In genomic region chr2:169010271-169010670, GRCm38 (mm10) we compare ENCODE assay signal across 17 mouse cellular contexts. TPM values are rescaled to one million over a fixed set of nuclear protein-coding genes. Genes with fewer than 3 reads are reported as not detected.
DNase-seq lines count a peak whose midpoint lies in the region; ATAC-seq lines count a peak whose summit lies in the region.
"Had no signal": no experiment of that assay in that cellular context is flagged by ENCODE, and none has a peak within 500 bp of the region (broad histone marks: within the 10 kb centered on the region; RNA-seq: fewer than 3 reads in every experiment).

No protein-coding gene starts in this region.

- no peaks in the 10 kb centered on the region for H3K9me3 ChIP-seq in kidney, embryonic 15.5 days (replicated peaks)
- H3K9me3 ChIP-seq in hindbrain, embryonic 12.5 days (replicated peaks): no peaks in the 10 kb centered on the region
- no peaks in the 10 kb centered on the region for H3K9me3 ChIP-seq in hindbrain, embryonic 15.5 days
- H3K9me3 ChIP-seq in midbrain, embryonic 15.5 days: no peaks in the 10 kb centered on the region
- H3K9me3 ChIP-seq: heart, embryonic 10.5 days; limb, embryonic 15.5 days had no signal

- H3K27me3 ChIP-seq in kidney, embryonic 15.5 days: no peaks in the 10 kb centered on the region
- H3K27me3 ChIP-seq in hindbrain, embryonic 12.5 days: no peaks in the 10 kb centered on the region
- no peaks in the 10 kb centered on the region for H3K27me3 ChIP-seq in hindbrain, embryonic 15.5 days
- no peaks in the 10 kb centered on the region for H3K27me3 ChIP-seq in midbrain, embryonic 15.5 days (replicated peaks)
- H3K27me3 ChIP-seq: limb, embryonic 15.5 days had no signal

- DNase-seq in kidney, postnatal 36 days: no peak
- DNase-seq in thymus, postnatal 14 days: no peak
- DNase-seq in heart, adult 9 months (ENCODE audit: low spot score in 2 of 2): no peak
- DNase-seq: adrenal gland, adult 2 months; cerebellum, adult 11-12 months; gastrocnemius, postnatal 10 days; lung, adult 18-20 months; lung, postnatal 4 days; right cerebral cortex, postnatal 25 days had no signal

- no peak for ATAC-seq in kidney, embryonic 15.5 days (replicated peaks; ENCODE audit: low FRiP score)
- no peak for ATAC-seq in hindbrain, embryonic 12.5 days (ENCODE audit: low FRiP score)
- ATAC-seq in hindbrain, embryonic 15.5 days (ENCODE audit: low FRiP score, low read depth): no peak
- ATAC-seq in midbrain, embryonic 15.5 days (replicated peaks): no peak
- ATAC-seq: CD4-positive, CD25-positive, alpha-beta regulatory T cell, adult 4 months; intestine, embryonic 16.5 days had no signal

- peaks cover 45% of the 10 kb centered on the region for H3K4me1 ChIP-seq in kidney, embryonic 15.5 days
- peaks cover 16% of the 10 kb centered on the region for H3K4me1 ChIP-seq in hindbrain, embryonic 12.5 days
- H3K4me1 ChIP-seq in hindbrain, embryonic 15.5 days (replicated peaks): peaks cover 16% of the 10 kb centered on the region
- H3K4me1 ChIP-seq in midbrain, embryonic 15.5 days: peaks cover 12% of the 10 kb centered on the region
- H3K4me1 ChIP-seq: heart, embryonic 10.5 days had no signal

- H3K4me3 ChIP-seq in kidney, embryonic 15.5 days (replicated peaks): no peak overlapping the region
- no peak overlapping the region for H3K4me3 ChIP-seq in hindbrain, embryonic 12.5 days
- H3K4me3 ChIP-seq in hindbrain, embryonic 15.5 days: no peak overlapping the region
- no peak overlapping the region for H3K4me3 ChIP-seq in midbrain, embryonic 15.5 days
- H3K4me3 ChIP-seq: heart, embryonic 10.5 days; limb, embryonic 15.5 days had no signal

- H3K4me2 ChIP-seq in kidney, embryonic 15.5 days: peak overlapping the region; percentile 40
- H3K4me2 ChIP-seq in hindbrain, embryonic 12.5 days (replicated peaks): 0 out of 2 replicates have a peak overlapping the region, but pooled peaks have one; percentile 13
- no peak overlapping the region for H3K4me2 ChIP-seq in hindbrain, embryonic 15.5 days
- no peak overlapping the region for H3K4me2 ChIP-seq in midbrain, embryonic 15.5 days
- H3K4me2 ChIP-seq: limb, embryonic 15.5 days had no signal

- WGBS in kidney, embryonic 15.5 days: 18% methylated on average over 9 of the region's 9 CpGs
- WGBS in hindbrain, embryonic 12.5 days: 39% methylated on average over 9 of the region's 9 CpGs
- 26% methylated on average over 9 of the region's 9 CpGs for whole genome bisulfite sequencing in hindbrain, embryonic 15.5 days
- WGBS in midbrain, embryonic 15.5 days: 26% methylated on average over 9 of the region's 9 CpGs

- H3K9ac ChIP-seq in kidney, embryonic 15.5 days: no peak overlapping the region
- no peak overlapping the region; the same call in 1 of the 2 replicates for H3K9ac ChIP-seq in hindbrain, embryonic 12.5 days
- H3K9ac ChIP-seq in hindbrain, embryonic 15.5 days: no peak overlapping the region
- no peak overlapping the region for H3K9ac ChIP-seq in midbrain, embryonic 15.5 days
- H3K9ac ChIP-seq: limb, embryonic 15.5 days had no signal

- H3K36me3 ChIP-seq in kidney, embryonic 15.5 days: no peaks in the 10 kb centered on the region
- H3K36me3 ChIP-seq in hindbrain, embryonic 12.5 days: no peaks in the 10 kb centered on the region
- H3K36me3 ChIP-seq in hindbrain, embryonic 15.5 days: no peaks in the 10 kb centered on the region
- H3K36me3 ChIP-seq in midbrain, embryonic 15.5 days (replicated peaks): no peaks in the 10 kb centered on the region
- H3K36me3 ChIP-seq: heart, embryonic 10.5 days; limb, embryonic 15.5 days had no signal

- peak overlapping the region; percentile 42; the same call in 1 of the 2 replicates for H3K27ac ChIP-seq in kidney, embryonic 15.5 days
- H3K27ac ChIP-seq in hindbrain, embryonic 12.5 days: peak overlapping the region; percentile 66
- H3K27ac ChIP-seq in hindbrain, embryonic 15.5 days (replicated peaks): 0 out of 2 replicates have a peak overlapping the region, but pooled peaks have one; percentile 10
- peak overlapping the region; percentile 65 for H3K27ac ChIP-seq in midbrain, embryonic 15.5 days
- H3K27ac ChIP-seq: heart, embryonic 10.5 days; limb, embryonic 15.5 days had no signal

RNA-seq across cellular contexts. Expression of gene Zfp64, which starts 54.9 kb away (rescaled TPM):
- 26.4 and 27.8 TPM in 2 replicates for polyA plus RNA-seq in kidney, embryonic 15.5 days (2015; fragmentation: Nextera tagmentation; extraction: Ambion mirVana)
- polyA plus RNA-seq in hindbrain, embryonic 12.5 days (2016; fragmentation: Nextera tagmentation; extraction: Ambion mirVana): 37.7 and 39.0 TPM in 2 replicates
- polyA plus RNA-seq in hindbrain, embryonic 15.5 days (2015; fragmentation: Nextera tagmentation; extraction: Ambion mirVana): 30.9 and 34.8 TPM in 2 replicates
- polyA plus RNA-seq in midbrain, embryonic 15.5 days (2015; fragmentation: Nextera tagmentation; extraction: Ambion mirVana): 44.5 and 46.9 TPM in 2 replicates

Comparison
In these comparisons a context has a peak if more than half of its experiments do, and no peak if none do; other contexts are left out.
1. H3K4me2 ChIP-seq: peak in kidney, embryonic 15.5 days (single experiment) and hindbrain, embryonic 12.5 days (single experiment); none in hindbrain, embryonic 15.5 days (single experiment) and midbrain, embryonic 15.5 days (single experiment).
2. H3K27ac ChIP-seq: peak in every context shown above with its lines; median percentile 66 in hindbrain, embryonic 12.5 days; 65 in midbrain, embryonic 15.5 days; 42 in kidney, embryonic 15.5 days; 10 in hindbrain, embryonic 15.5 days.